Mouse (Mus musculus) thymus, postnatal 0 days (tissue): Measurements from ENCODE around the gene Hoxc13. TPM values are rescaled to one million over a fixed set of nuclear protein-coding genes. Genes with fewer than 3 reads are reported as not detected.

Experiments used
- microRNA-seq: library from miRNA; unstranded; fragments of <30 nt; microRNA quantifications from one replicate; pipeline ENCODE4, GENCODE M21; 2016; ENCODE audit warnings: borderline number of aligned reads
- polyA plus RNA-seq: library from polyadenylated mRNA; unstranded; fragments of >200 nt; fragmentation: Nextera tagmentation; extraction: Ambion mirVana; gene quantifications from 2 replicates; pipeline ENCODE4 v1.2.1, GENCODE M21; 2015

Hoxc13 gene
- polyA plus RNA-seq, 1 experiment from 2014 or later = 0.07 TPM

Small RNAs within 50 kb of the gene (microRNA-seq; reads per million reads assigned to microRNA genes)
- 4.6 reads per million, percentile 3 among the genes with 10 or more reads in this experiment for gene Mir196a-2

Other genes with a start within 250 kb of the Hoxc13 start
- gene Atp5g2, start 248.8 kb upstream of the Hoxc13 start, polyA plus RNA-seq = 76.9 and 85.0 TPM in 2 replicates
- 55.9 and 58.4 TPM in 2 replicates for gene Calcoco1, start 198.9 kb upstream of the Hoxc13 start, polyA plus RNA-seq
- not detected in 2 replicates for gene Hoxc12, start 15.7 kb downstream of the Hoxc13 start, polyA plus RNA-seq
- gene Hoxc11, start 33.3 kb downstream of the Hoxc13 start, polyA plus RNA-seq = 0.09 TPM in 1 of 2 replicates, not detected in the other
- gene Hoxc10, start 45.7 kb downstream of the Hoxc13 start, polyA plus RNA-seq = not detected in 2 replicates
- 0.16 TPM in 1 of 2 replicates, not detected in the other for gene Hoxc5, start 46.3 kb downstream of the Hoxc13 start, polyA plus RNA-seq
- gene Hoxc9, start 55.3 kb downstream of the Hoxc13 start, polyA plus RNA-seq = not detected in 2 replicates
- not detected in 2 replicates for gene Hoxc8, start 69.5 kb downstream of the Hoxc13 start, polyA plus RNA-seq
- gene Hoxc6, start 77.2 kb downstream of the Hoxc13 start, polyA plus RNA-seq = 0.14 TPM in 1 of 2 replicates, not detected in the other
- 0.07 and 0.17 TPM in 2 replicates for gene Hoxc4, start 97.8 kb downstream of the Hoxc13 start, polyA plus RNA-seq
- 7.5 and 8.9 TPM in 2 replicates for gene Smug1, start 246.0 kb downstream of the Hoxc13 start, polyA plus RNA-seq